Mouse (Mus musculus) 3134 (cell line): ENCODE measurements around the gene Havcr2.
"Not testable (repeated sequence)": the region's sequence is repeated elsewhere in the genome, so short reads cannot be mapped to it uniquely, and the experiment has no call there.

ENCODE experiments used
- DNase-seq: peaks from one replicate; pipeline ENCODE4 v3.0.0-alpha.2; 2011; ENCODE audit warnings: low spot score; ENCODE audit not compliant: insufficient read length; ENCODE audit errors: extremely low read depth

Havcr2 gene

DNA sequence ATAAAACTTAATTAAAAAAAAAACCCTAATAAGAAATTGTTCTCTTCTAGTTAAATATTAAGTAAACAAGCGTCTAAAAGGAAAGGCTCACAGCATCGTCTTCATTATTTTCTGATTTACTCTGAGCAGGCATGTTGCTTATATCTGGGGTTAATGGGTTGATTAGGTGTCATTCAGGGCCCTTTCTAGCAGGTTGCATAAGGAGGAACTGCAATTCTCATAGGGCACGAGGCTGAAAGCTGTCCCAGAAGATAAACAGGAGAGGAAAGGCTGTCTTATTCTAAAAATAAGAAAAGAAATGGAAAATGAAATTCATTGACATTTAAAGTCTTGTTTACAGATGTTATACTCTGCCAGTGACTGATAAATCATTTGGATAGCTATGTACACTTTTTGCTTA, 5.2 kb downstream of the Havcr2 start:
- no peak for DNase-seq

DNA sequence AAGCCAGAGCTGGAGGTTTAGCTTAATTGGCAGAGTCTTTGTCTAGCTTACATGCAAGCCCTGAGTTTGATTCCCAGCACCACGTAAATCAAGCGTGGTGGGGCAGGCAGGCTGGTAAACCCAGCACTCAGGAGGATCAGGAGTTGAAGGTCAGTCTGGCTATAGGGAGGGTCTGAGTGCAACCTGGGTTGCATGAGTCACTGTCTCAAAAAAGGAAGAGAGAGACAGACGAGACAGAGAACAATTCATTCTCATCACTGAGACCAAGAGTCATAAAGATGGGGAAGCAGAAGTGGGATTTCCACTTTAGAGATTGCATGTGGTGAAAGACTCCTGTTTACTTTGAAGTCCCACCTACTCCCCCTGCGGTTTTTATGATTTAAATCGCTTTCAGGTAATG, 6.6 kb downstream of the Havcr2 start:
- DNase-seq, result no peak

DNA sequence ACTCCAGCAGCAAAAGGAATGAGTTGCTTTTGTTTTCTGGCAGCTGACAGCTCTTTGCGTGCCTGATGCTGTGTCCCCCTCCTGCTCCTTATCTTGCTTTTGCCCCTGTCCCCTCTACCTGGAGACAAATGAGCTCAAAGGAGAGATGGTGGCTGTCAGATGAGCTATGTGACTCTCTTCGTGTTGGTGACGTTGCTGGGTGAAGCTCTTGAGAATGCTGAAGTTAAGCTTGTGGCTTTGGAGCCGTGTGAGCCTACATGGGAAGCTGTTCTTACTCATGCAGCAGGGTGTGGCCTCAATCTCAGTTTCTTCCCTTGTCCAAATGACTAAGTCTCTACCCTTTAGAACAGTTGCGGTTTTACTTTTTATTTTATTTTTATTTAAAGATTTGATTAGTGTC, 7.2 kb downstream of the Havcr2 start:
- DNase-seq, result peak; percentile 42

DNA sequence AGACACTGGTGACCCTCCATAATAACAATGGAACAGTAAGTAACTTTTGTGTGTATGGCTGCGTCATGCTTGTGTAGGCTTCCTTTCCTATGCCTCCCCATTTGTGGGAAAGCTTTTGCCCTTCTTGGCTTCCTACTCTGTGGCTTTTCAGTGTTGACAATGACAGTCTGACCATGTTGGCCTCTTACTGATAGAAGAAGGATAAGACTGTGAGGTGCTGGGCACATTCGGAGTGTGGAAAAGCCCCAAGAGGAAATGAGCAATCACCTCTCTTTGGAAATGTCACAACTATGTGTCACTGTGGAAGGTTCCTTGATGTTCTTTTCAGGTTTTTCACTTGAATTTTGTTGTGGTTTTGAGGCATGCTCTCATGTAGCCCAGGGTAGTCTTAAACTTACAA, 12.1 kb downstream of the Havcr2 start:
- DNase-seq, result peak; percentile 28

DNA sequence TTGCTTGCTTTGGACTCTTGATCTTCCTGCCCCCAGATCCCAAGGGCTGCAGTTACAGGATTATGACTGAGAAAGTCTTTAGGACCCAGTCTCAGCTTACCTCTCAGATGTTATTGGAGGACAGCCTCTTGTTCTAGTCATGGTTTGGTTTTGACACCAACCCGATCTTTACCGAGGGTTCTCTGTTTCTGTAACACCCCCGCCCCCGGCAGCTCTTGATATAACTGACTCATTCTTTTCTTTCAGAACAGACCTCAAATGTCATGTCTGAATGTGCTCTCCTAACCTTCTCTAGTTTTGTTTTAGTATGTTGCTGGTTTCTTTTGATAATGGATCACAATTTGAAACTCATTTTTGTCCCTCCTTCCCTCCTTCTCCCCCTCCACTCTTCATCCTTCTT, 19.5 kb downstream of the Havcr2 start:
- no peak for DNase-seq

DNA sequence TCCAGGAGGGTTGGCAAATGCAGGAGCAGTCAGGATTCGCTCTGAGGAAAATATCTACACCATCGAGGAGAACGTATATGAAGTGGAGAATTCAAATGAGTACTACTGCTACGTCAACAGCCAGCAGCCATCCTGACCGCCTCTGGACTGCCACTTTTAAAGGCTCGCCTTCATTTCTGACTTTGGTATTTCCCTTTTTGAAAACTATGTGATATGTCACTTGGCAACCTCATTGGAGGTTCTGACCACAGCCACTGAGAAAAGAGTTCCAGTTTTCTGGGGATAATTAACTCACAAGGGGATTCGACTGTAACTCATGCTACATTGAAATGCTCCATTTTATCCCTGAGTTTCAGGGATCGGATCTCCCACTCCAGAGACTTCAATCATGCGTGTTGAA, 24.6 kb downstream of the Havcr2 start:
- no peak for DNase-seq

DNA sequence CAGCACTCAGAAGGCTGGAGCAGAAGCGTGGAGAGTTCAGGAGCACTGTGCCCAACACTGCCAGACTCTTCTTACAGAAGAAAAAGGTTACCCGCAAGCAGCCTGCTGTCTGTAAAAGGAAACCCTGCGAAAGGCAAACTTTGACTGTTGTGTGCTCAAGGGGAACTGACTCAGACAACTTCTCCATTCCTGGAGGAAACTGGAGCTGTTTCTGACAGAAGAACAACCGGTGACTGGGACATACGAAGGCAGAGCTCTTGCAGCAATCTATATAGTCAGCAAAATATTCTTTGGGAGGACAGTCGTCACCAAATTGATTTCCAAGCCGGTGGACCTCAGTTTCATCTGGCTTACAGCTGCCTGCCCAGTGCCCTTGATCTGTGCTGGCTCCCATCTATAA, 25.8 kb downstream of the Havcr2 start:
- no peak for DNase-seq

DNA sequence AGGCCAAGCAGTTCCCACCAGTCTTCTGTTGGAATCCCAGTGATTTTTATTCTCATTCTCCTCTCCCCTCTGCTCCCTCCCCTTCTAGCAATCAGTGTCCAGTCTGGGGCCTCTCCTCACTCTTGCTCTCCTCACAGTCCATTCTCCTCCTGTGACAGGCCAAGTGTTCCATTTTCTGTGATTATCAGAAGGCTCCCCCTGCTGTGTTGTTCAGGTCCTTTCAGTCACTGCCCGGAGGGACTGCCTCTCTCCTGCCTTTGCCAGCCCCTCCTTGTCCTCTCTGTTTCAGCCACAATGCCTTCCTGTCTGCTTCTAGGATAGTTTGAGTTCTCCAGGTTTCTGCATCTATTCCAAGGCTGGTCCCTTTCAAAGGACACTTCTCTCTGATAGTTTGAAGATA, 33.5 kb downstream of the Havcr2 start:
- DNase-seq, result no peak

DNA sequence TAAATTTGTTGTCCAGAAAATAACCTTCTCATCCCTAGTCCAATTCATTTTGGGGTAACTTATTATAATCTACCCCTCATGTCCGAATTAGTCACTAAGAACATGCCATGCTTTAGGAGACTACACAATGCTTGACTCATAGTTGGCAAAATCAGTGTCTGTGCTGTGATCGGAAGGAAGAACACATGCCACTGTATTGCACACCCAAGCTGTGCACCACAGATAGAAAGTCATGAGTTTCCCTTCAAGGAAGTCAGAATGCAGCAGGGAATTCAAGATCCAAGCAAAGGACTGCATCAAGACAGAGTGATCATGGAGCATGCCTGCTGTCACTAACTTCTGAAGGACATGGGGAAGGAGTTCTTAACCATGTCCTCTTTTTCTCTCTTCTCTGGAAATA, 33.9 kb downstream of the Havcr2 start:
- DNase-seq, result no peak

DNA sequence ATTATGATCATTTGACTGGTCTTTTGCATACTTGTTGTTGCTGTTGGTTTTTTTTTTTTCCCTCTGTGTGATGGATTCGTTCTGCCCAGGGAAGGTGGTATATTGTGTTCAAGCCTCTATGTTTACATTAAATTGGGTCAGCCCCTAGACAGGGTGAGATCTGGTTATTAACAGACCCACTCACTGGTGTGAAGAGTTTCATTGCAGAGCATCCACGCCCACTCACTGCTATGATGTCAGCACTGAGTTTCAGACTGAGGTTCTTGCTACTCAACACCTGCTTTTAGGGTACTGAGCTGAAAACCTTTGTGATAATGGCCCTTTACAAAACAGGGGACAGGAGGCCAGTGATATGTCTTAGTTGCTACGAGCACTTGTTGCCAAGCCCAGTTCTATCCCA, 52.4 kb downstream of the Havcr2 start:
- no peak for DNase-seq

DNA sequence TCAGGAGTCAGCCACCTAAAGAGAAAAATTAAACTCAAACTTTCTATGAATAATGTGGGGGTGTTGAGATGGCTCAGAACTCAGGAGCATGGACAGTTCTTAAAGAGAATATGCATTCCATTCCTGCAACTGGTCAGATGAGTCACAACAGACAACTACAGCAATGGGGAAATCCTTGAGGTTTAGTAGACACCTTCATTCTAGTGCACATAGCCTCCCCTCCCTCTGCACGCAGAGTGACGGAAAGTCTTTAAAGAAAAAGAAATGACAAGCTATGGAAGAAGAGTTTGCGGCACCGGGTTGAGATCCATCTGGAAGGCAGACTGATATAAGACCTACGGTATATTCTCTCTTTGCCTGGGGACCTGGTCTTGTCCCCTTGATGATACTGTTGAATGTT, 55.2 kb downstream of the Havcr2 start:
- DNase-seq, result no peak

DNA sequence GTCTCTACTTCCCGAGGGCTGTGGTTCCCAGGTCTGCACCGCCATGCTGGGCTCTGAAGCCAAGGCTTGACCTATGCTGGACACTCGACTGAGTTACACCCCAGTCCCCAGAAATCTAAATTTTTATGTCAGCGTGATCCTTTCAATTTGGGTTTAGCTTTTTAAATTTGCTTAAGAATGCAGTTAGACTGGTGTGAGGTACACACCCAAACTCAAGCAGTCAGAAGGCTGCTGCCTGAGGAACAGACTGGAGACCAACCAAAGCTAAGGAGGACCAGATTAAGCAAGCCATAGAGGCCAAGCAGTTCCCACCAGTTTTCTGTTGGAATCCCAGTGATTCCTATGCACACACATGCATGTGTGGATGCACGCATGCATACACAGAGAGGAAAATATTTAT, 66.6 kb downstream of the Havcr2 start:
- not testable (repeated sequence) for DNase-seq

DNA sequence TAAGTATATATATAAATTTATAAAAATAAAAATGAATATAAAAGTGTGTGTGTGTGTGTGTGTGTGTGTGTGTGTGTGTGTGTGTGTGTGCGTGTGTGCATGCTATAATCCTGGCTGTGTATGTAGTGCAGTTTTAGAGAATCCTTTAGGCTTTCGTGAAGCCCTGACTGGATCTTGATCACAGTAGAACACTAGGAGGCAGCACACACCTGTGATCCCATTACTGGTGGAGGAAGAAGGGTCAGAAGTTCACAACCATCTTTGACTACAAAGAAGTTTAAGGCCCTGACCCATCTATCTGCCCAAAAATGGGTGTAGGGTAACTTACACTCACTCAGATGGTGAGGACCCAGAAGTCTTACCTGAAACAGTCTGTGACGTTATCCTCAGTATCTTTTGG, 68.0 kb downstream of the Havcr2 start:
- no peak for DNase-seq

DNA sequence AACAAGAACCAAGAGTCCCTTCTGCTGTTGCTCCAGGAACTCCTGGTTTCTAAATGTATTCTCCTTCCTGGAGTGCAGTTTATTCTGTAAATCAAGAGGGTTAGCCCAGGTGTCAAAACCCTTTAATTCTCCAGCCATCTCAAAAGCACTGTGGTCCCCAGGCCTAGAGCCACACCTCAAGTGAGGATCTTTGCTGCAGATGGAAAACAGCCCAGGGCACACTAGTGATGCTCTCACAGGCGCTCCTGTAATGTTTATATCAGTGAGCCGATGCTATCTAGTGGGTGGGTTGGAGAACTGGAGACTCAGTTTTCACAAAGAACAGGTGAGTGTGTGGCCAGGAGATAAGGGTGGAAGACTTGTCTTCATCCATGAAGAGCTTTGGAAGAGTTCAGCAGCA, 69.2 kb downstream of the Havcr2 start, which contains the start of gene Gm12169:
Gm12169 (plus strand) TSS at position 301 of the 400 bp plus-strand sequence.
- no peak for DNase-seq

DNA sequence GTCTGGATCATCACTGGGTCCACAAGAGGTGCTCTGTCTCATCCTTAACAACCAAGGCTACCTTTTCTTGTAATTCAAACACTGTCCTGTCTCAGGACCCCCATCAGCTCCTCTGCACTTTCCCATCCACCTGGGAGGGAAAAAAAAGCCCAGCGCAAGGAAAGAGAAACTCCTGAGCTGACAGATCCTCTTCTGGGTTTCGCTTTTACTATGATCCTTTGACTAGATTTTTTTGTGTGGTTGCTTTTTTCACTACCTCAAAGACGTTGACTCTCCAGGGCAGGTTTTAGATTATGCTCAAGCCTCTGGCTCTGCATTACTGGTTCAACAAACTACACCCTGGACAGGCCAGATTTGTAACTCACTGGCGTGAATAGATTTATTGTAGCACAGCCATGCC, 75.4 kb downstream of the Havcr2 start:
- DNase-seq, result no peak
